Mouse (Mus musculus) liver, adult 2 months (tissue): ENCODE data around the gene Ythdf2. TPM values are rescaled to one million over a fixed set of nuclear protein-coding genes. Genes with fewer than 3 reads are reported as not detected.

Experiments
- DNase-seq: peaks from one replicate; pipeline ENCODE4 v3.0.0-alpha.2; 2011; ENCODE audit warnings: low read depth, low spot score; ENCODE audit errors: extremely low read depth
- H3K27ac ChIP-seq: fragments of 200-500 bp; replicated peaks from 2 replicates; pipeline ENCODE4 v1.5.1; 2012; ENCODE audit warnings: low read depth, mild to moderate bottlenecking, control low read depth, inconsistent platforms, low read length; ENCODE audit not compliant: insufficient read depth
- H3K27me3 ChIP-seq: fragments of 200-500 bp; 2 replicates; pipeline ENCODE4 v1.6.1; 2012; ENCODE audit warnings: mild to moderate bottlenecking, moderate library complexity, low read length, inconsistent platforms; ENCODE audit not compliant: control insufficient read depth, insufficient read depth
- H3K36me3 ChIP-seq: fragments of 200-500 bp; 2 replicates; pipeline ENCODE4 v1.6.1; 2012; ENCODE audit warnings: low read length, inconsistent platforms; ENCODE audit not compliant: control insufficient read depth, insufficient read depth
- H3K4me1 ChIP-seq: fragments of 200-500 bp; 2 replicates; pipeline ENCODE4 v1.6.1; 2011; ENCODE audit warnings: low read length; ENCODE audit not compliant: control insufficient read depth, insufficient read depth
- H3K4me3 ChIP-seq: fragments of 200-500 bp; 2 replicates; pipeline ENCODE4 v1.5.1; 2011; ENCODE audit warnings: low read depth, mild to moderate bottlenecking, control low read depth, low read length, moderate library complexity; ENCODE audit not compliant: insufficient read depth
- H3K79me2 ChIP-seq: fragments of 200-500 bp; 2 replicates; pipeline ENCODE4 v1.6.1; 2012; ENCODE audit warnings: inconsistent platforms, mild to moderate bottlenecking, low read length, moderate library complexity; ENCODE audit not compliant: control insufficient read depth, insufficient read depth
- H3K9ac ChIP-seq: fragments of 200-500 bp; 2 replicates; pipeline ENCODE4 v1.6.1; 2012; ENCODE audit warnings: low read depth, mild to moderate bottlenecking, control low read depth, inconsistent platforms, low read length
- CTCF ChIP-seq: fragments of 200-500 bp; IDR thresholded peaks from 2 replicates; pipeline ENCODE4 v1.5.1; 2011; ENCODE audit warnings: low read depth, low read length, control low read depth
- POLR2A ChIP-seq: fragments of 200-500 bp; IDR thresholded peaks from 2 replicates; pipeline ENCODE4 v1.6.1; 2011; ENCODE audit warnings: low read length, control low read depth; ENCODE audit not compliant: insufficient read depth; ENCODE audit errors: extremely low read depth
- WGBS: fragments of 180-500 bp; shearing (Covaris S2); methylation state at CpG from one replicate; pipeline ENCODE4 v1.1.7; 2018; 5-methylcytosine and 5-hydroxymethylcytosine counted together
- polyA plus RNA-seq: library from polyadenylated mRNA; depleted of rRNA; stranded (reverse); fragments of >200 nt; gene quantifications from 2 replicates; pipeline ENCODE4 v1.2.3, GENCODE M21; 2012
- total RNA-seq: library from RNA; depleted of rRNA; stranded (reverse); fragments of >200 nt; gene quantifications from 2 replicates; pipeline ENCODE4 v1.2.3, GENCODE M21; 2014

Ythdf2 gene
- total and polyA plus RNA-seq, 2 experiments: 11.2 to 13.1 TPM

GRCm38 (mm10) chr4:132154877-132155670, 57.0 kb downstream of the Ythdf2 start:
- no peaks in the 10 kb centered on the region for H3K27me3 ChIP-seq
- WGBS: 29% methylated on average over 6 of the region's 6 CpGs
- no peak overlapping the region for H3K4me3 ChIP-seq
- no peak overlapping the region for H3K9ac ChIP-seq
- H3K36me3 ChIP-seq: no peaks in the 10 kb centered on the region
- no peaks in the 10 kb centered on the region for H3K79me2 ChIP-seq
- DNase-seq: no peak
- TF ChIP-seq CTCF: no peak
- no peak for TF ChIP-seq POLR2A
- no peak overlapping the region for H3K27ac ChIP-seq
- no peaks in the 10 kb centered on the region for H3K4me1 ChIP-seq

- H3K4me3 ChIP-seq: no peak overlapping the region
- H3K27ac ChIP-seq: no peak overlapping the region
- H3K36me3 ChIP-seq: no peaks in the 10 kb centered on the region
- 72% methylated on average over 1 of the region's 1 CpGs for WGBS
- no peak for DNase-seq
- H3K79me2 ChIP-seq: no peaks in the 10 kb centered on the region
- no peak for TF ChIP-seq POLR2A
- TF ChIP-seq CTCF: no peak
- no peaks in the 10 kb centered on the region for H3K4me1 ChIP-seq
- H3K27me3 ChIP-seq: no peaks in the 10 kb centered on the region
- no peak overlapping the region for H3K9ac ChIP-seq
These were observed 60.4 kb downstream of the Ythdf2 start for GRCm38 (mm10) chr4:132151673-132152072.

- Histone ChIP-seq H3K9ac (no peak overlapping the region), H3K4me3 (no peak overlapping the region), H3K27ac (no peak overlapping the region), H3K79me2 (no peaks in the 10 kb centered on the region), H3K36me3 (no peaks in the 10 kb centered on the region), H3K4me1 (no peaks in the 10 kb centered on the region), H3K27me3 (peaks cover 11% of the 10 kb centered on the region)
- TF ChIP-seq CTCF (no peak), POLR2A (no peak)
- 75% methylated on average over 5 of the region's 5 CpGs for WGBS
- DNase-seq: no peak
These were observed 65.9 kb downstream of the Ythdf2 start for GRCm38 (mm10) chr4:132146201-132146600.

GRCm38 (mm10) chr4:132145092-132145491, 67.0 kb downstream of the Ythdf2 start:
- Histone ChIP-seq H3K79me2 (no peaks in the 10 kb centered on the region), H3K4me1 (no peaks in the 10 kb centered on the region), H3K36me3 (no peaks in the 10 kb centered on the region), H3K27me3 (peaks cover 11% of the 10 kb centered on the region), H3K9ac (no peak overlapping the region), H3K27ac (no peak overlapping the region), H3K4me3 (no peak overlapping the region)
- DNase-seq: no peak
- 34% methylated on average over 10 of the region's 10 CpGs for WGBS
- TF ChIP-seq CTCF: no peak
- TF ChIP-seq POLR2A: no peak

- 2% methylated on average over 89 of the region's 89 CpGs for WGBS
- no peak within 1 kb of the TSS for H3K27ac ChIP-seq
- no peak within 1 kb of the TSS for H3K9ac ChIP-seq
- TF ChIP-seq POLR2A (no peak), CTCF (no peak)
- peaks cover 11% of the 10 kb centered on the region for H3K27me3 ChIP-seq
- H3K79me2 ChIP-seq: no peaks in the 10 kb centered on the region
- H3K4me1 ChIP-seq: no peaks in the 10 kb centered on the region
- DNase-seq: no peak
- H3K4me3 ChIP-seq: peak within 1 kb of the TSS; percentile 6; the same call in 1 of the 2 replicates
- no peaks in the 10 kb centered on the region for H3K36me3 ChIP-seq
These were observed 67.8 kb downstream of the Ythdf2 start, which contains the start of gene Oprd1 for GRCm38 (mm10) chr4:132144080-132144841. Gene Oprd1 (minus strand): TSS chr4:132144486.

- TF ChIP-seq CTCF: no peak
- TF ChIP-seq POLR2A: no peak
- H3K27ac ChIP-seq: no peak overlapping the region
- WGBS: 87% methylated on average over 2 of the region's 2 CpGs
These were observed 73.5 kb downstream of the Ythdf2 start for GRCm38 (mm10) chr4:132138640-132139039.

More at GRCm38 (mm10) chr4:132138640-132139039, 73.5 kb downstream of the Ythdf2 start:
- H3K27me3 ChIP-seq: peaks cover 4% of the 10 kb centered on the region; the same call in 1 of the 2 replicates
- H3K4me1 ChIP-seq: no peaks in the 10 kb centered on the region
- no peak overlapping the region for H3K9ac ChIP-seq
- no peak for DNase-seq
- H3K36me3 ChIP-seq: no peaks in the 10 kb centered on the region
- H3K79me2 ChIP-seq: no peaks in the 10 kb centered on the region
- H3K4me3 ChIP-seq: no peak overlapping the region
